Mouse (Mus musculus) heart, adult 18-20 months (tissue): ENCODE measurements around the gene Ccr1. TPM values are rescaled to one million over a fixed set of nuclear protein-coding genes. Genes with fewer than 3 reads are reported as not detected.
"Not testable (repeated sequence)": the region's sequence is repeated elsewhere in the genome, so short reads cannot be mapped to it uniquely, and the experiment has no call there.

ENCODE experiments used
- DNase-seq, 2 experiments: peaks; one replicate each; pipeline ENCODE4 v3.0.0; 2021 to 2022; ENCODE audit warnings: mixed read lengths in 1 of 2
- long read RNA-seq, 2 experiments: library from polyadenylated mRNA; stranded (forward); transcript quantifications; one replicate each; pipeline ENCODE4 v2.0.0; 2021
- total RNA-seq, 2 experiments: library from RNA; stranded (reverse); gene quantifications; 2 replicates each; pipeline ENCODE4 v1.2.3; 2021

Ccr1 gene
- total RNA-seq, result under 1 TPM; 0.31 to 0.47 TPM
- long read RNA-seq, experiment 1, partial matches to known transcripts, result 0 of 2 reads
- long read RNA-seq, experiment 1, other reads (novel, unspliced or antisense), result 1 of 2 reads
- long read RNA-seq, experiment 2, result 0 reads

GRCm38 (mm10) chr9:123968290-123968912, at the start of gene Ccr1:
Gene Ccr1 (minus strand): TSS chr9:123968692.
- DNase-seq, result no peak

- DNase-seq, result no peak
Measured at GRCm38 (mm10) chr9:124016048-124016447, 47.6 kb upstream of the Ccr1 start.

GRCm38 (mm10) chr9:124014985-124015652, 46.6 kb upstream of the Ccr1 start:
- DNase-seq, result no peak

- DNase-seq, result no peak
Measured at GRCm38 (mm10) chr9:124013270-124013669, 44.8 kb upstream of the Ccr1 start.

GRCm38 (mm10) chr9:124012691-124013090, 44.2 kb upstream of the Ccr1 start:
- DNase-seq, result no peak

GRCm38 (mm10) chr9:123999784-124000183, 31.3 kb upstream of the Ccr1 start:
- DNase-seq, result no peak

- no peak for DNase-seq
Measured at GRCm38 (mm10) chr9:123997719-123998118, 29.2 kb upstream of the Ccr1 start.

- DNase-seq, result no peak
Measured at GRCm38 (mm10) chr9:123991312-123991906, 22.9 kb upstream of the Ccr1 start.

- peak in 1 of 2 experiments; percentile 9 for DNase-seq
Measured at GRCm38 (mm10) chr9:123989671-123990070, 21.2 kb upstream of the Ccr1 start.

- peak in 1 of 2 experiments; percentile 49 for DNase-seq
Measured at GRCm38 (mm10) chr9:123986217-123986616, 17.7 kb upstream of the Ccr1 start.

GRCm38 (mm10) chr9:123984943-123985342, 16.5 kb upstream of the Ccr1 start:
- no peak for DNase-seq

- DNase-seq, result no peak
Measured at GRCm38 (mm10) chr9:123982720-123983119, 14.2 kb upstream of the Ccr1 start.

- DNase-seq, result no peak
Measured at GRCm38 (mm10) chr9:123981909-123982308, 13.4 kb upstream of the Ccr1 start.

- not testable (repeated sequence) for DNase-seq
Measured at GRCm38 (mm10) chr9:123980858-123981475, 12.5 kb upstream of the Ccr1 start.

GRCm38 (mm10) chr9:123978308-123978707, 9.8 kb upstream of the Ccr1 start, which contains the start of gene Ccr1l1:
Gene Ccr1l1 (minus strand): TSS chr9:123978408.
- DNase-seq, result no peak

- no peak for DNase-seq
Measured at GRCm38 (mm10) chr9:123976876-123977663, 8.6 kb upstream of the Ccr1 start.

GRCm38 (mm10) chr9:123975630-123976029, 7.1 kb upstream of the Ccr1 start:
- DNase-seq, result no peak

GRCm38 (mm10) chr9:123966858-123967495, 1.5 kb downstream of the Ccr1 start:
- not testable (repeated sequence) for DNase-seq

- no peak for DNase-seq
Measured at GRCm38 (mm10) chr9:123964776-123965175, 3.7 kb downstream of the Ccr1 start.

GRCm38 (mm10) chr9:123960161-123960560, 8.3 kb downstream of the Ccr1 start:
- no peak for DNase-seq

- no peak for DNase-seq
Measured at GRCm38 (mm10) chr9:123957911-123958413, 10.5 kb downstream of the Ccr1 start.
